Mouse (Mus musculus): Measurements from ENCODE around the gene Cd96. TPM values are rescaled to one million over a fixed set of nuclear protein-coding genes. Genes with fewer than 3 reads are reported as not detected.

Gene Cd96
- total RNA-seq (2023), result 10 to 100 TPM; 86.7 to 97.2 TPM

DNA sequence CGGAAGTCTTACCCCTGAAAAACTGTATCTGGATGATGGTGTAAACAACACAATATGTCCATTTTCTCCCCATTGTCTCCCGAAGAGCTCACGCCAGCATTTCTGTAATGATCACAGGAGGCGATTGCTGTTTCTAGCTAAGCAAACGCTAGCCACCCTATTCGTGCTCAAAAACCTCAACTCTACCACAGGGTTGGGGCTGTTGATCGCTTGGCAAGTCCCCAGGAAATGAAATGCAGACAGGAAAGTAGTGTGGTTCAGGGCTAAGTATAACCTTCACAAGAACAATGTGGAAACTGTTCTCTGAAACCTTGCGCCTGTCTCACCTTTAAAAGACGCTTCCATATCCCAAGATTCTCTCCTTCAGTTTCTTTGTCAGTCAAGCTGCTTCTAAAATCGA, at the start of gene Cd96:
Gene Cd96 (minus strand): TSS at position 232 of the 400 bp plus-strand sequence.

DNA sequence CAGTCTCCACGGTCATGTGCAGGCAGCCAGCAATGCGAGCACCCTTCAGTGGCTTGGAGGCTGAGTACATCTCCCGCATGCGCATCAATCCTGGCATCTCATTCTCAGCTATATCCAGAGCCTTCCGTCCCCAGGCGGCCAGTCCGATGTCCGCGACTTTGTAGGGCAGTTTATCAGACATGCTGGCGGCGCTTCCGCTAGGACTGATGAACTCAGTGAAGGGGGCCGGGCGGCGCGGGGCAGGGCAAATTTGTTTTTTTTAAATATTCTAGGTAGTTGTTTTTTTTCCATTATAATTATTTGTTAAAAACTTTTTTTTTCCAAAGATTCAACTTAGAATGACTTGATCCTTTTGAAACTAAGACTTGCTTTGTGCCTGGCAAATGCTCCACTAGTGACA, 34.8 kb upstream of the Cd96 start, which contains the start of gene Gm4737:
Gene Gm4737 (minus strand): TSS at position 246 of the 400 bp plus-strand sequence.

DNA sequence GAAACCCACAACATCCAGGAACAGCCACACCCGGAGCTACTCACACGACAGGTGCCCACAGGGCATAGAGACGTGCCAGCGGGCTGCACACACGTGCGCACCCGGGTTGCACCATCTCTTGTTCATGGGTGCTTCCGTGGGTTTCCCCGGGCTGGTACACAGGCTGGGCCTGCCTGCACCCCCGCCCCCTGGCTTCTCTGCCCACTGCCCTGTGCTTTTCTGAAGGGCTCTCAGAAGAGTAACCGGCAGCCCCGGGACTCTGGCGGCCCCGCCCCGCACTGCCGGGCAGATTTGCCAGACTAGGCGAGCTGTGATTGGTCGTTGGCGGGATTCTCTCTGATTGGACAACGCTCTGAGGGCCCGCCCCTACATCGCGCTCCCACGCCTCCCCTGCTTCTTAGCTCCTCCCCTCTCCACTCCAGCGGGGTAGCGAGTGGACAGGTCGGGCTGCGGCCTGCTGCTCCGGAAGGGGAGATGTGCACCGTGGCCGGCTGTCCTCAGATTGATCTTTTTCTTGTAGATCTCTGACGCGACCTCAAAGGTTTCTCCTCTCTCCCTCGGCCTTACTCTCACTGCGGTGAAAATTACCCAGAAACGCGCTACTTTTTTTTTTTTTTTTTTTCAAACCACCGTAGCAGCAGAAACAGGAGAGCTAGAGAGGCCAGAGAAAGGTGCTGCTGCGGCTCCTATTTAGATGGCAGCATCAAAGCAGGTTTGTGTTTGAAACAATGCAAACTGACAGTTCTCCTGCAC, 109.7 kb downstream of the Cd96 start, which contains the start of gene Plcxd2:
Gene Plcxd2 (minus strand): TSS at position 66 of the 753 bp plus-strand sequence.

Other genes with a start within 250 kb of the Cd96 start
- gene Phldb2, start 166.7 kb downstream of the Cd96 start, total RNA-seq (2023), result 1 to 10 TPM in 1 of 2 experiments, not detected in 1; 1.7 TPM
- 10 to 100 TPM; 20.2 to 23.0 TPM for gene Plcxd2, start 110.0 kb downstream of the Cd96 start, total RNA-seq (2023)
- gene Gm4737, start 34.8 kb upstream of the Cd96 start, total RNA-seq (2023), result 10 to 100 TPM; 18.2 to 20.0 TPM

Measured in T-cell, adult 66 days (primary cell).